Mouse (Mus musculus): Measurements from ENCODE around the gene Fbxl18. TPM values are rescaled to one million over a fixed set of nuclear protein-coding genes. Genes with fewer than 3 reads are reported as not detected.
A peak's percentile ranks its signal among the peaks of the same experiment; 100 is the strongest.

The Fbxl18 gene
- polyA plus RNA-seq, 1 experiment from 2014 or later: 5.8 TPM

DNA sequence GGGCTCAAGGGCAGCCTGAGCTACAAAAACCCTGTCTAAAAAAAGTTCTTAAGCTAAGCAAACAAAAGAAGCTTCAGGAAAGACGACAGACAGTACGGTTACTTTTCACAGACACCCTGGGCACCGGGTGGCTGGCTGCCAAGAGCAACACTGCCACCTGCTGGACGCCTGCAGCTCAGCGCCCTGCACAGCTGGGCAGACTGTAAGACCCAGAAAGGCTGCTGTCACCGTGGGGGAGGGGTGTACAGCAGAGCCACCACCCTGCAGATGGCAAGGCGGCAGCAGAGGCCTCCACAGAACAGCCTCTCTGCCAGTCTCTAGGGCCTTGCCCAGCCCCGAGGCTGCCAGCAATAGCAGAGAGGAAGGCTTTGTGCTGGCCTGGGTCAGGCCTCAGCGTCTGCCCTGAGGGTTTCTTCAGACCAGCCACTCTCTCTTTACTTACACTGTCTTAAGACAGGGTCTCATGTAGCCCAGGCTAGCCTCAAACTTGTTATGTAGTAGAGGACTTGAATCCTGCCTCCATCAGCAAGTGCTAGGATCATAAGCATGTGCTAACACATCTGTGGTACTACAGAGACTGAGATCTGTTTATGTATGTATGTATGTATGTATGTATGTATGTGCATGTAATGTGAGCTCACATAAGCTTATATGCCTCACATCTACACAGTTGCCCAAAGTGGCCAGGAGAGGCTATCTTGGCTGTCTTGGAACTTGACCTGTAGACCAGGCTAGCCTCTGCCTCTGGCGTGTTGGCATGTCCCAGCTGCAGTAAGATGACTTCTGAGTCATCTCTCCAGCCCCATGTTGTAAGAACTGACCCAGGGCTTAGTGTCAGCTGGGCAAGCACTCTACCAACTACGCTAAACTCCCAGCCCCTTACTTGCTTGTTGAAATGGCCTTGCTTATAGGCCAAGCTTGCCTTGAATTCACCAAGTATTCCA, 17.6 kb downstream of the Fbxl18 start:
- H3K4me3 ChIP-seq: no peak overlapping the region
- no peak overlapping the region for H3K9ac ChIP-seq
- H3K4me1 ChIP-seq: peaks cover 40% of the 10 kb centered on the region
- no peak overlapping the region for H3K4me2 ChIP-seq
- no peaks in the 10 kb centered on the region for H3K27me3 ChIP-seq (replicated peaks)
- no peaks in the 10 kb centered on the region for H3K9me3 ChIP-seq (replicated peaks)
- peak; percentile 48 for ATAC-seq
- H3K36me3 ChIP-seq: peaks cover 53% of the 10 kb centered on the region
- H3K27ac ChIP-seq: no peak overlapping the region
- 29% methylated on average over 11 of the region's 11 CpGs for WGBS (ENCODE audit: insufficient replicate concordance)

DNA sequence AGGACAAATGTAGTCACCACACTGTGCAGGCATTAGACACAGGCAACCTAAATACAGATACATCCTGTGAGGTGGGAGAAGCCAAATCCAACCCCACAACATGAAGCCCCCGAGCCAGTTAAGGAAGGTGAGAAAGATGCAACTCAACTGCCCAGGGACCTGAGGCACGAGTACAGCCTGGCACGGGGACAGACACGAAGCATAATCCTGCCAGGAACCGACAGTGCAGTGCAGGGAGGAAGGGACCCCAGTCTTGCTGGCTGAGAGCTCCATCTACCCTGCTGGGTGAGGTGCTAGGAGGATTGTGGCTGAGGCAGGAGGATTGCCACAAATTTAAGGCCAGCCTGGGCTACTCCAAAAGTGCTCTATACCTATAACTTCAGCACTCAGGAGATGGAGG, 18.3 kb downstream of the Fbxl18 start:
- no peak overlapping the region for H3K27ac ChIP-seq
- no peak overlapping the region for H3K4me3 ChIP-seq
- WGBS (ENCODE audit: insufficient replicate concordance): 81% methylated on average over 5 of the region's 5 CpGs
- H3K36me3 ChIP-seq: peaks cover 60% of the 10 kb centered on the region
- H3K9me3 ChIP-seq (replicated peaks): no peaks in the 10 kb centered on the region
- H3K9ac ChIP-seq: no peak overlapping the region
- H3K4me1 ChIP-seq: peaks cover 37% of the 10 kb centered on the region
- no peaks in the 10 kb centered on the region for H3K27me3 ChIP-seq (replicated peaks)
- ATAC-seq: no peak
- H3K4me2 ChIP-seq: no peak overlapping the region

DNA sequence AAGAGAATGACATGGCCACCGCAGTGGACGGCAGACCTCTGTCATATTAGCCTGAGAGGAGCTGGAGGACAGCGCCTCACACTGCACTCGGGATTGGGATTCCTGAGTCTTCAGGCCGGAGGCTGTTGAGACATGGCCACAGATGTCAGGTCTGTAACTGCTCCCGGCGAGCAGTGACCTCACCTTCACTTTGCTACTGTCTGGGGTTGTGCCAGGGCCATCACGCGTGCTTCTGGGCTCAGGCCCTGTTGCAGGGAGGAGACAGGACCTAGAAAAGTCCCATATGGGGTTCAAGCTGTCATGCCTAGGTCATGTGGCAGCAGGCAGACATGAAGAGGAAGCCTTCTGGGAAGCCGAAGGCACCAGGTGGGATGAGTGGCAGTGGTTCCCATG, 19.7 kb downstream of the Fbxl18 start:
- H3K27me3 ChIP-seq (replicated peaks): no peaks in the 10 kb centered on the region
- H3K4me3 ChIP-seq: no peak overlapping the region
- peaks cover 72% of the 10 kb centered on the region for H3K36me3 ChIP-seq
- 84% methylated on average over 10 of the region's 10 CpGs for WGBS (ENCODE audit: insufficient replicate concordance)
- no peak overlapping the region for H3K27ac ChIP-seq
- no peak overlapping the region for H3K9ac ChIP-seq
- no peaks in the 10 kb centered on the region for H3K9me3 ChIP-seq (replicated peaks)
- no peak overlapping the region for H3K4me2 ChIP-seq
- peaks cover 23% of the 10 kb centered on the region for H3K4me1 ChIP-seq
- ATAC-seq: no peak

DNA sequence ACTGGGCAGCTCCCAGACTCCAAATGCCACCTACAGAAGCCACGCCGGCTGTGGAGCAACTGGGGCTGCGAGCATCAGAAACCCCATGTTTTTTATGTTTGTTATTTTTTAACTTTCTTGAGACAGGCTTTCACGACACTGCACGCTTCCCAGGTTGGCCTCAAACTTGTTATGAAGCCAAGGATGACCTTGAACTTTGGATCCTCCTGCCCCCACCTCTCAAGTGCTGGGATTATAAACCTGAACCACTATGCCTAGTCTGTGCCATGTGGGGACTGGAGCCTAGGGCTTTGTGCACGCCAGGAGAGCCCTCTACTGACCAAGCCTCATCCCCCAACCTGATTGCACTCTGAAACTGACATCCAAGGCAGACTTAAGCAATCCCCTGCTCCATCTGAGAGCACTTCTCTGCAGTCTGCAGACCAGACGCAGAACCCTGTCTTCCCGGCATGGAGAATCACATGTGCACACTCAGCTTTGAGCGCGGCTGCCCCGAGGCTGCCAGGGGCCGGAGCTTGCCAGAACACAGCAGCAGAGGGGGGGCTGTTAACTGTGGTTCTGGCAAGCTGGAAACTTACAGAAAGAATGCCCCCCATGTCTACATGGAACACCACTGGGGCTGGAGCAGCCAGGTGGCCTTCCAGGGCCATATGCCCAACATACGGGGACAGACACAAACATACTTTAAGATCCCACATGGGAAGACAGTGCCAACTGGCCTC, 20.3 kb downstream of the Fbxl18 start:
- no peaks in the 10 kb centered on the region for H3K27me3 ChIP-seq (replicated peaks)
- peaks cover 18% of the 10 kb centered on the region for H3K4me1 ChIP-seq
- no peak overlapping the region for H3K27ac ChIP-seq
- H3K9me3 ChIP-seq (replicated peaks): no peaks in the 10 kb centered on the region
- H3K4me3 ChIP-seq: no peak overlapping the region
- peaks cover 74% of the 10 kb centered on the region for H3K36me3 ChIP-seq
- WGBS (ENCODE audit: insufficient replicate concordance): 85% methylated on average over 13 of the region's 13 CpGs
- ATAC-seq: no peak
- H3K4me2 ChIP-seq: no peak overlapping the region
- no peak overlapping the region for H3K9ac ChIP-seq

DNA sequence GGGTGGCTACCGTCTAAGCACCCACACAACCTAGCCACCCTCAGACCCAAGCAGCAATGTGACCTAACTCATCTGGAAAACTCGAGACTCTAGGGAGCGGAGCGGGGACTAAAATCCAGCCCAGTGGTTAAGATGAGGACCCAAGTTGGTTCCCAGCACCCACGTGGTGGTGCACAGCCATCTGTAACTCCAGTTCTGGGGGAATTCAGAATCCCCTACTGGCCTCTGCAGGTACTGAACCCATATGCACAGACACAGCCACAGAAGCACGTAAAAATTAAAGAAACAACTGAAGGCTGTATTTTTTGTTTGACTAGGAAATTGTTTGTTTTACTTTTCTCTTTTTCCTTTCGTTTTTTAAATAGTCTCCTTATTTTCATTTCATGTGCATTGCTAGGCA, 21.5 kb downstream of the Fbxl18 start:
- Histone ChIP-seq H3K4me1 (peaks cover 8% of the 10 kb centered on the region), H3K4me2 (no peak overlapping the region), H3K9ac (no peak overlapping the region), H3K9me3 (replicated peaks) (no peaks in the 10 kb centered on the region), H3K4me3 (no peak overlapping the region), H3K27ac (no peak overlapping the region), H3K36me3 (peaks cover 74% of the 10 kb centered on the region), H3K27me3 (replicated peaks) (no peaks in the 10 kb centered on the region)
- no peak for ATAC-seq
- 79% methylated on average over 7 of the region's 7 CpGs for WGBS (ENCODE audit: insufficient replicate concordance)

DNA sequence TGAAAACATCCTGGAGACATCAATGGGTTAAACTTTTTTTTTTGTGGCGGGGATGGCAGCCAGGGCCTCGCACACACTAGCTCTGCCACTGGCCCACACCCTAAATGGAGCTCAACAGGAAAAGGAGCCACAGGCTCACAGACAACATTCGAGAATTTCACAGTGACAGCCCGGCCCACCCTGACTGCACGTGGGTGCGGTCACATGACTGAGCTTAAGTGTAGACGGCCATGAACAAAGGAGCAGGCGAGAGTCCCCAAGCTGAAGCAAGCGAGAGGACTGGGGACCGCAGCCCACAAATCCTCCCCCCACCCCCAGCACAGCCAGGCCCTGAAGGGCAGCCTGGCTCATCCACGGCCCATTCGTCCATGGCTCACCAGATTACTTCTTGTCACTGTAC, 23.5 kb downstream of the Fbxl18 start:
- 67% methylated on average over 12 of the region's 12 CpGs for whole genome bisulfite sequencing (ENCODE audit: insufficient replicate concordance)
- Histone ChIP-seq H3K4me2 (no peak overlapping the region), H3K9ac (no peak overlapping the region), H3K27me3 (replicated peaks) (no peaks in the 10 kb centered on the region), H3K36me3 (peaks cover 68% of the 10 kb centered on the region), H3K4me3 (no peak overlapping the region), H3K27ac (no peak overlapping the region), H3K4me1 (no peaks in the 10 kb centered on the region), H3K9me3 (replicated peaks) (no peaks in the 10 kb centered on the region)
- no peak for ATAC-seq

DNA sequence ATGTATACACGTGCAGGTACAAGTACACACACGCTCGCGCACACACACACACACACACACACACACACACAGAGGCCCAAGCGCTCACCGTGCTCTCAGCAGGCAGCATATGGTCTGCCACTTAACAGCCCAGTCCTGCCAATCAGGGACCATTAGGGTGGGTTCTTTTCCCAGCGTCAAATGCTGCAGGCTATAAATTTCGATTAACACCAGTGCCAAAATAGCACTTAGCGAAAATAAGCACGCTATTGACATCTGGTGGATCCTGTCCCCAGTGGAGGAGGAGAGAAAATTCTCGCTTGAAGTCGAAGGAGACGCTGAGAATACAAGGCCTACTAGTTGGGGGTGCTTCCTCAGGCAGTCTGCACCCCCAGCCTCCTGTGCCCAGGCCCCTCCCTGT, 25.8 kb downstream of the Fbxl18 start:
- ATAC-seq: no peak
- WGBS (ENCODE audit: insufficient replicate concordance): 83% methylated on average over 13 of the region's 13 CpGs
- no peaks in the 10 kb centered on the region for H3K4me1 ChIP-seq
- H3K36me3 ChIP-seq: peaks cover 45% of the 10 kb centered on the region
- no peaks in the 10 kb centered on the region for H3K27me3 ChIP-seq (replicated peaks)
- H3K4me3 ChIP-seq: no peak overlapping the region
- no peaks in the 10 kb centered on the region for H3K9me3 ChIP-seq (replicated peaks)
- no peak overlapping the region for H3K9ac ChIP-seq
- no peak overlapping the region for H3K4me2 ChIP-seq
- no peak overlapping the region for H3K27ac ChIP-seq

DNA sequence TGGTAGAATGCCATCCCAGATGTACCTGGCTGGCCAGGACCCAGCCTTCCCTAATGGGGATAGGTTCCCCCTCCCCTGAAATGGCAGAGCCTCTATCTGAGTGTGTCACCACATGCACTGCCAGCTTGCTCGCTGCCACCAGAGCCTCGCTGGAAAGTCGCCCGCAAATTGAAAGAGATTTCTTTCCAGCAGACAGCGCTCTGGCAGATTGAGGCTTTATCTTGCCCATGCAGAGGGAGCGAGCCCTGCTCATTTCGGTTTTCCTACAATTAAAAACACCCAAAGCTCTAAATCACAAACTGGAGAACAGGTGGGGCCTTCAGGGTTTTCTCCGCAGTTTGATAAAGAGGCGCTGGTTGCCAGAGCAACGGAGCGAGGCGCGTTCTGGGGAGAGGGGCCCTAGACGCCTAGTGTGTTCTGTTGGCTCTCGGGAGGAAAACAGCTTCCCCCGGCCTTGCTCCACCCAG, 37.4 kb downstream of the Fbxl18 start:
- 19% methylated on average over 16 of the region's 16 CpGs for WGBS (ENCODE audit: insufficient replicate concordance)
- Histone ChIP-seq H3K9me3 (replicated peaks) (peaks cover 6% of the 10 kb centered on the region; the same call in 1 of the 2 replicates), H3K4me1 (peaks cover 20% of the 10 kb centered on the region), H3K9ac (no peak overlapping the region), H3K4me3 (no peak overlapping the region), H3K27ac (no peak overlapping the region), H3K27me3 (replicated peaks) (peaks cover 19% of the 10 kb centered on the region), H3K4me2 (no peak overlapping the region), H3K36me3 (no peaks in the 10 kb centered on the region)
- no peak for ATAC-seq

DNA sequence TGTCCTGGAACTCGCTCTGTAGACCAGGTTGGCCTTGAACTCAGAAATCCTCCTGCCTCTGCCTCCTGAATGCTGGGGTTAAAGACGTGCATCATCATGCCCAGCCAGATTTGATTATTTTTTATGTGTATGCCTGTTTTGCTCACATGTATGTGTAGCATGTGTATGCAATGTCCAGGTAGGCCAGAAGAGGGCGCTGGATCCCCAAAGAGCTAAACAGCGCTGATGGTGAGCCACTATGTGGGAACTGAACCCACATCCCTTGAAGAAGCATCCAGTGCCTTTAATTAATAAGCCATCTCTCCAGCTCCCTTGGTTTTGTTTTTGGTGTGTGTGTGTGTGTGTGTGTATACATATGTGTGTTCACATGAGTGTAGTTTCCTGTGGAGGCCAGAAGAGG, 38.8 kb downstream of the Fbxl18 start:
- Histone ChIP-seq H3K4me1 (peaks cover 20% of the 10 kb centered on the region), H3K4me2 (no peak overlapping the region), H3K27me3 (replicated peaks) (peaks cover 22% of the 10 kb centered on the region), H3K36me3 (no peaks in the 10 kb centered on the region), H3K9me3 (replicated peaks) (peaks cover 6% of the 10 kb centered on the region; the same call in 1 of the 2 replicates), H3K4me3 (no peak overlapping the region), H3K9ac (no peak overlapping the region), H3K27ac (no peak overlapping the region)
- 65% methylated on average over 4 of the region's 4 CpGs for WGBS (ENCODE audit: insufficient replicate concordance)
- ATAC-seq: no peak

DNA sequence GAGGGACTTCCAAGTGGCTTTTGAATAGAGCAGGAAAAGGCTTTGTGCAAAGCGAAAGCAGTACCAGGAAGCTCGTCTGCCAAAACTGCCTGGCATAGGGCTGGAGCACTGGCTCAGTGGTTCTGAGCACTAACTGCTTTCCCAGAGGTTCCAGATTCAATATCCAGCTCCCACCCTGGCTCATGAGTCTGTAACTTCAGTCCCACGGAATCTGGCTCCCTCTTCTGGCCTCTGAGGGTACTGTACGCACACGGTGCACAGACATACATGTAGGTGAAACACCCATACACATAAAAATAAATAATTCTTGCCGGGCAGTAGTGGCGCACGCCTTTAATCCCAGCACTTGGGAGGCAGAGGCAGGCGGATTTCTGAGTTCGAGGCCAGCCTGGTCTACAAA, 40.3 kb downstream of the Fbxl18 start:
- Histone ChIP-seq H3K9ac (no peak overlapping the region), H3K4me3 (no peak overlapping the region), H3K4me1 (peaks cover 20% of the 10 kb centered on the region), H3K9me3 (replicated peaks) (peaks cover 6% of the 10 kb centered on the region; the same call in 1 of the 2 replicates), H3K27me3 (replicated peaks) (peaks cover 34% of the 10 kb centered on the region), H3K4me2 (no peak overlapping the region), H3K36me3 (no peaks in the 10 kb centered on the region), H3K27ac (no peak overlapping the region)
- no peak for ATAC-seq
- WGBS (ENCODE audit: insufficient replicate concordance): 64% methylated on average over 10 of the region's 10 CpGs

DNA sequence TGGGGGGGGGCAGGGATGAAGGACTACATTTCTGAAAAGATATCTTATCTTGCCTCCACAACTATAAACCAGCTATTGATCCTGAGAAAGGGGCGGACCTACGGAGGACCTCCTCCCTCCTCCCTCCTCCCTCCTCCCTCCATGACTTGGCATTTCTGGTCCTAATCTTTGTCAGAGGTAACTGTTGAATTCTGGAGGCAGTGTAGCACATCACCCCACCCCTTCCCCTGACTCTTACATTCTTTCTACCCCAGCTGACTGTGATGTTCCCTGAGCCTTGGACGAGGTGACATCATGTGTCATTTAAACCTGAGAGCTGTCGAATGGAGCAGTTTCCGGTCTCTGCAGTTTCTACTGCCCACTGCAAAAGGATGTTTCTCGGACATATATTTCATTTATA, 41.6 kb downstream of the Fbxl18 start:
- peak; percentile 73 for ATAC-seq
- Histone ChIP-seq H3K4me1 (peaks cover 20% of the 10 kb centered on the region), H3K4me2 (no peak overlapping the region), H3K9ac (no peak overlapping the region), H3K27me3 (replicated peaks) (peaks cover 29% of the 10 kb centered on the region), H3K4me3 (no peak overlapping the region), H3K9me3 (replicated peaks) (peaks cover 6% of the 10 kb centered on the region; the same call in 1 of the 2 replicates), H3K36me3 (no peaks in the 10 kb centered on the region), H3K27ac (no peak overlapping the region)
- 51% methylated on average over 6 of the region's 6 CpGs for WGBS (ENCODE audit: insufficient replicate concordance)

DNA sequence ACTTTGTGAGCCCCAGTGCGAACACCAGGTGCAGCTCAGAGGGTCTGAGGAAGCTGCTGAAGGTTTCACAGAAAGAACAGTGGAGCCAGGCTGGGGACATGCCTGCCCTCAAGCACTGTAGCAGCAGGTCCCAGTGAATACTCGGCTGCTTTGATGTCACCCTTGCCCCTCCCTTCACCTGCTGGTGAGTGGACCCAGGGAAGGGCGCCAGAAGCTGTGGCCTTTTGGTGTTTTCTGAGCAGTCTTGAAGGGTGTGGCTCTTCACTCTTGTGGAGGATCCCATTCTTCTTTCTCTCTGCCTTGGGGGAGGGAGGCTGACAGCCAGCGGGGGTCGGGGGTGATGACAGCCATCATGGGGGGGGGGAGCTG, 43.6 kb downstream of the Fbxl18 start:
- 60% methylated on average over 5 of the region's 5 CpGs for WGBS (ENCODE audit: insufficient replicate concordance)
- Histone ChIP-seq H3K4me3 (no peak overlapping the region), H3K27ac (no peak overlapping the region), H3K36me3 (no peaks in the 10 kb centered on the region), H3K9me3 (replicated peaks) (peaks cover 4% of the 10 kb centered on the region; the same call in 1 of the 2 replicates), H3K27me3 (replicated peaks) (peaks cover 18% of the 10 kb centered on the region), H3K9ac (no peak overlapping the region), H3K4me2 (no peak overlapping the region), H3K4me1 (peaks cover 13% of the 10 kb centered on the region)
- no peak for ATAC-seq
